ENCODE assay signal across 30 mouse cellular contexts in the genomic region with DNA sequence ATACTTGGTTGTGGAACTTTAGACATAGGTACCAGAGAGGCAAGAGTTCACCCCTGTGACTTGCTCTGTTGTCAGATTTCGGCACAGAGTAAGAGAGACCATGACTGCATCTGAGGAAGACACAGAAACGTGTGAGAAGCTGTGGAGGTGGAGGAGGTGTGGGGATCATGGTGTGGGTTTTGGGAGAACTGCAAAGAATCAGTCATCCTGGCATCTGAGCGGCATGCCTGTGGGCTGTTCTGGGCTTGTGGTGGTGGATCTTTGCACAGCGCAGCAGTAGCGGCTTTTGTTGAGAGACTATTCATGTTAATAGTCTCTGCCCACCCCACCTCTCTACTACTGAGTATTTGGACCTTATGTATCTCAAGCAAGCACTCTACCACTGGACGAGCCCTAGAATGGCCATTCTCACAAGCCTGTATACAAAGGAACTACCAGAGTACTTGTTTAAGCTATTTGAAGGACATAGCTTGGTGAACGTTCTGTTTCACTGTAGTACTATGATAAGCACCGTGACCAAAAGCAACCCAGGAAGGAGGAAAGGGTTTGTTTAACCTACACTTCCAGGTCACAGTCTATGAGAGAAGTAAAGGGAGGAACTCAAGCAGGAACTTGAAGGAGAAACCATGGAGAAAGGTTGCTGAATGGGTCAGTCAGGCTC. TPM values are rescaled to one million over a fixed set of nuclear protein-coding genes. Genes with fewer than 3 reads are reported as not detected.
"Had no signal": no experiment of that assay in that cellular context is flagged by ENCODE, and none has a peak within 500 bp of the region (broad histone marks: within the 10 kb centered on the region; RNA-seq: fewer than 3 reads in every experiment).

No protein-coding gene starts in this region.

- H3K27ac ChIP-seq: kidney, postnatal 0 days; limb, embryonic 10.5 days; limb, embryonic 13.5 days; liver, embryonic 12.5 days; liver, embryonic 15.5 days; midbrain, embryonic 10.5 days; stomach, embryonic 15.5 days had no signal

- H3K9ac ChIP-seq: limb, embryonic 13.5 days; liver, embryonic 12.5 days; liver, embryonic 15.5 days; midbrain, embryonic 13.5 days; stomach, embryonic 15.5 days had no signal

- H3K4me2 ChIP-seq: limb, embryonic 13.5 days; liver, embryonic 12.5 days; liver, embryonic 15.5 days; midbrain, embryonic 13.5 days; neural tube, embryonic 13.5 days; stomach, embryonic 15.5 days had no signal

- DNase-seq: kidney, adult 2 months; kidney, postnatal 25 days; layer of hippocampus, postnatal 36 days; liver; lung, adult 18-20 months; retina, postnatal 1 day; spleen, adult 18-20 months; thymus, postnatal 25 days had no signal

- H3K9me3 ChIP-seq: limb, embryonic 10.5 days; limb, embryonic 13.5 days; liver, embryonic 12.5 days; liver, embryonic 15.5 days; midbrain, embryonic 10.5 days; midbrain, embryonic 13.5 days; neural tube, embryonic 13.5 days; stomach, embryonic 15.5 days had no signal

- H3K36me3 ChIP-seq: limb, embryonic 10.5 days; limb, embryonic 13.5 days; liver, embryonic 12.5 days; liver, embryonic 15.5 days; midbrain, embryonic 10.5 days; midbrain, embryonic 13.5 days; neural tube, embryonic 13.5 days; stomach, embryonic 15.5 days had no signal

- H3K4me1 ChIP-seq: liver, embryonic 15.5 days had no signal

- H3K4me3 ChIP-seq: limb, embryonic 10.5 days; limb, embryonic 13.5 days; liver, embryonic 12.5 days; liver, embryonic 15.5 days; megakaryocyte, embryonic 14.5 days; midbrain, embryonic 10.5 days; midbrain, embryonic 13.5 days; myocyte; neural tube, embryonic 13.5 days; stomach, embryonic 15.5 days had no signal

- ATAC-seq: intestine, postnatal 0 days; liver, embryonic 12.5 days; midbrain, embryonic 13.5 days; midbrain, embryonic 16.5 days had no signal

- H3K27me3 ChIP-seq: neural tube, embryonic 13.5 days had no signal

RNA-seq across cellular contexts. Expression of a gene that starts 1.7 kb away (rescaled TPM):
- total RNA-seq: monocyte, adult 5-6 weeks; neutrophil, adult 5-6 weeks had no signal

RNA-seq across cellular contexts. Expression of a gene that starts 10.8 kb away (rescaled TPM):
- total RNA-seq: layer of hippocampus, adult 8-10 months; layer of hippocampus, postnatal 36 days; left cerebral cortex, adult 8-10 months; left cerebral cortex, postnatal 25 days; monocyte, adult 5-6 weeks; neutrophil, adult 5-6 weeks had no signal
- polyA plus RNA-seq: intestine, embryonic 14.5 days; intestine, postnatal 0 days; kidney, adult 2 months; kidney, embryonic 14.5 days; kidney, postnatal 0 days; large intestine, adult 2 months; limb, embryonic 10.5 days; limb, embryonic 13.5 days; liver, embryonic 12.5 days; liver, embryonic 15.5 days; midbrain, embryonic 10.5 days; midbrain, embryonic 13.5 days; midbrain, embryonic 16.5 days; myocyte; neural tube, embryonic 13.5 days; stomach, embryonic 15.5 days; thymus, postnatal 0 days had no signal
